Mouse (Mus musculus) cerebellum, postnatal 25 days (tissue): Measurements from ENCODE around the gene Ebf4.
"Not testable (repeated sequence)": the region's sequence is repeated elsewhere in the genome, so short reads cannot be mapped to it uniquely, and the experiment has no call there.

Experiments
- DNase-seq, 2 experiments: peaks; one replicate each; pipeline ENCODE4 v3.0.0; 2021; ENCODE audit warnings: mixed read lengths in 2 of 2

Gene Ebf4

GRCm38 (mm10) chr2:130295331-130296133 is 563 bp downstream of the Ebf4 start:
- peak; percentile 54 to 64 for DNase-seq

DNA sequence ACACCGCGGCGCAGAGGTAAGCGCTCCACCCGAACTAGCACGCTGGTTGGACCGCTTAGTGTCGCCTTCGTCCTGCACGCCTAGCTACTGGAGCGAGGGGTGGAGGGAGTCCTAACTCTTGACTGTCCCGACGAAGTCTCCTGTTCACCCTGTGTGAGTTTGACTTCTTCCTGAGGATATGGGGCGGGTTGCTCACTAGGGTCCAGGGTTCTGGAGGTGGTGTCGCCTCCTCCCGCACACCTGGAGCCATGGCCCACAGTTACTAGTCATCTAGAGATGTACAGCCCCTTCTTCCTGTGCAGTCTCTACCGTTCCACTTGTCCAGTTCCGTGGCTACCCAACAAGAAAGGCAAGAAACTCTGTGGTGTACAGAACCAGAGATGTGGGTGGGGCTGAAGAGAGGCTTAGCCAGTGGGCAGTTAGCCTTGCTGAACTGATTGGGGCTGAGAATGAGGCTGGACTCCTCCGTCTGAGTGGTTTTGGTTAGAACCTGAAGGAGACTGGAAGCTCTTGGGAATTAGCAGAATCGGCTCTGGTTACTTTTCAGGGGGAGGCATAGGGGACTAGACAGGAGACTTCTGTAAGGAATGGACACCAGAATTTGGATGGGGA is 1.3 kb downstream of the Ebf4 start:
- DNase-seq, result no peak

DNA sequence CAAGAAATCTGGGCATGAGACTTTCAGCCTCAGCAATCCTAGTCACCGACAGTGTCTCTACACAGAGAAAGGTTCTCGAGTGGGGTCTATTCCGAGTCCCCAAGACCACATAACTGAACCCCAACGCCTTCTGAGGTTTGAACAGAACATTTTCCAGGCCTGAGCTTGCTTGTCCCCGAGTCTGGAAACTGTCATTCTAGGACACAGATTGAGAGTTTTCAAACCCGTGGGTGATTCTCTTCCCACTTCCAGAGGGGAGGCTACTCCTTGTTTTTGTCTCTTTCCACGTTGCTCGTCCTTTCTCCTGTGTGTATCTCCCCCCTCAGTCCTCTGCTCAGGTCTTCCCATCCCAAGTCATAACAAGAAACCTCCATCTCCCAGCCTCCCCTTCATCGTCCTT is 2.6 kb downstream of the Ebf4 start:
- no peak for DNase-seq

- no peak for DNase-seq
These were observed 8.0 kb downstream of the Ebf4 start for GRCm38 (mm10) chr2:130303014-130303413.

DNA sequence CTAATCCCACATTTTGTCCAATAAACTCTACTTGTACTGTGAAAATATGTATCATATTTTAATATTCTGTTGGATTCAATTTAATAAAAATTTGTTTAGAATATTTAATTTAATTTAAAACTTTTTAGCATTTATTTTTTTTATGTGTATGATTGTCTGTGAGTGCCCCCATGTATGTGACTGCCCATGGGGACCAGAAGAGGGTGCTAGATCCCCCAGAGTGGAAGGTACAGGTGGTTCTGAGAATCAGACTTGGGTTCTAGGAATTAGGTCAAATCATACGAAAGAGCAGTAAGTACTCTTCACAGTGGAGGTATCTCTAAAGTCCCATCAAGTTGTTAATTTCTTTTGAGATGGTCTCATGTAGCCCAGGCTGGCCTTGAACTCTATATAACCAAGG is 32.1 kb downstream of the Ebf4 start:
- DNase-seq, result no peak

- no peak for DNase-seq
These were observed 34.5 kb downstream of the Ebf4 start for GRCm38 (mm10) chr2:130329502-130329901.

- DNase-seq, result no peak
These were observed 40.1 kb downstream of the Ebf4 start for GRCm38 (mm10) chr2:130335112-130335511.

DNA sequence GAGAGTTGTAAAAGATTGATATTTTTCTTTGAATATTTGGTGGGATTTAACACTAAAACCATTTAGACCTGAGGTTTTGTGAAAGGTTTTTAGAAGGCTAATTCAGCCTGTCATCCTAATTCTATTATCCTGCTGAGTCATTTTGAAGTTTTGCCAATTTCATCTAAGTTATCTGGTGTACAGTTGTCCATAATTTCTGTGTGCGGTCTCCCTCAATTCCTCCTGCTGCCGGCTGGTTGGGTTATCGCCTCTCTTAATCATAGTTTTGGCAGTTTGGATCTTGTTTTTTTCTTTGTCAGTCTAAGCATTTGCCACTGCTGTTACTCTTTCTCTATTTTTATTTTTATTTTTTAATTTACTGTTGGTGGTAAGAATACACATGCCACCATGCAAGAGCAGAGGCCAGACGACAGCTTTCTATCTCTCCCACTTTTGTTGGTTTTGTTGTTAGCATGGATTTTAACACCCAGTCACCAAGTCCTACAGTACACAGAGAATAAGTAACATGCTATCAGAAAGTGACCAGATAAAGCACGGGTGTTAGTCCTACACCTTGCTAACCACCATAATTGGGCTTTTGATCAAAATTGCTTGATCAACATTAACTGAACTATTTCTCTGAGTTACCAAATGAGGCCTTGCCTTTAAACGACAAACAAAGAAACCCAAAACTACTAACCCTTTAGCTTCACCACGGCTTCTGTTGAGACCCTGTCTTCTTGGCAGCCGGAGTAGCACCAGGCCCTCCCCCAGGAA is 45.7 kb downstream of the Ebf4 start:
- no peak for DNase-seq

- no peak for DNase-seq
These were observed 46.2 kb downstream of the Ebf4 start for GRCm38 (mm10) chr2:130341220-130341580.

- no peak for DNase-seq
These were observed 55.4 kb downstream of the Ebf4 start for GRCm38 (mm10) chr2:130350376-130350775.

GRCm38 (mm10) chr2:130351758-130352339 is 56.9 kb downstream of the Ebf4 start:
- no peak for DNase-seq

DNA sequence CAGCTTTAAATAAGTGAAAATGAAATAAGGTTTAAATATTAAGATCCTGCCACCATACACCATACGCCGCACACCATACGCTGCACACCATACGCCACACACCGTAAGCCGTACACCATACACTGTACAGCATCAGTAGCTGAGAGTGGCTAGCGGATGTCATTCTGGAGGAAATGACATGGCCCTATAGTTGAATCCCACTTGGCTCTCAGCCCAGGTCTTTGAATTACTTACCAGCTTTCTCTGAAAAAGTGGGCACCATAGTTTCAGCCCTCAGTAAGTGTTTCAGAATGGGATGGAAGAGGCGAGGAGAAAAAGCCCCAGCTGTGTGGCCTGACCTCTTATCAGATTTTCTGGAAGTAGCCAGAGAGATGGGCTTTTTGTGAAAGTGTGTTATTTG is 58.4 kb downstream of the Ebf4 start:
- DNase-seq, result no peak

- no peak for DNase-seq
These were observed 58.9 kb downstream of the Ebf4 start for GRCm38 (mm10) chr2:130353889-130354288.

DNA sequence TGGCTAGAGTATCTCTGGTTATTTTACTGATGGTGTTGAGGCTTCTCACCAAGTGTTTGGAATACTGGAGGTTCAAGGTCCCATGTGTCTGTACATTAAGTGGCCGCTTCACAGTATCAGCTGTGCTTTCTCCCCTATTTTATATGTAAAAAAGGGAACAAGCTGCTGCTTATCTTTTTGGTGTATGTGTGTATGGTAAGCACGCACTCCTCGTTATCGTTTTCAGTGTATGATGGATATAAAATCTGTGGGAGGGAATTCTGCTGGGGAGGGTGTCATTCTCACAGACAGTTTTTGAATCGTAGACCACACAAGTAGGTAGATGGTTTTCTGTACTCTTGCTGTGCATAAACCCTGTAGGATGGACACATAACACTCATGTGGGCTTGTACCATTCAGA is 62.6 kb downstream of the Ebf4 start:
- DNase-seq, result no peak

DNA sequence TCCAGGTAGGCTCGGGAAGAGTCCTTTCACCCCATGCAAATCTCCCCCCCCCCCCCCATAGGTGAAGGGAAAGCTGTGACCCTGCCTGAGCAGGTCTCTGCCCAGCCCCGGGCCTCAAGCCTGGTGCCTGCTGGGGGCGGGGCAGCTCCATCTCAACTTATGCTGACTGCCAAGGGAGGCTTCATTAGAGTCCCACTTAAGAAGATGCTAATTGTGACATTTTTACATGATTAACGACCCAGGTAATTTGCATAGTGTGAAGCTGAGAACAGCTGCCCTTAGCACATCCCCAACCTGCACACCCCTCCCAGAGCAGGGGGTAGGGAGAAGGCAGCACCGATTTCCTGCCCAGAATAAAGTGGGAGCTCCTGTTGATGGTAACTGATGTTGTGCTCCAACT is 63.9 kb downstream of the Ebf4 start:
- no peak for DNase-seq

DNA sequence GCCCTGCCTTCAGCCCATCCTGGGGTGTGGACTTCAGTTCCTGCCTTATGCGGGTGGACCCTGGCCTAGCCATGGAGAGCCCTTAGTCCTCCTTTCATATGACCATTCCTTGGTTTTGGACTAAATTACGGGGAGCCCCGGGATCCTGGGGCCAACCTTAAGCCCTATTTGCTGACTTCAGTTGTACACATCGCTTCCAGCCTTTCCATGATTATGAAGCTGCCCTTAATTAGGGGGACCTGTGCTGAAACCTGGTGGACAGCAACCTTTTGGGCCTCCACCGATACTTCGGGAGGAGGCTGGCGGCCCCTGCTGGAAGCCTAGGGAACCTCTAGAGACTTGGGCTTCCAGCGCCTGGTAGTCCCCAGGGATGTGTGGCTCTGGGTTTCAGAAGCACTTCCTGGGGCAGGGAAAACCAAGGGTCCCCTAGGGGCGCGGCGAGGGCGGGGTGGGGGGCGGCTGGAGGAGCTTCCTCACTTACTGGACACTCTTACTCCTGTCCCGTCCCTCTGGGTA is 67.6 kb downstream of the Ebf4 start:
- peak; percentile 27 to 53 for DNase-seq

- no peak for DNase-seq
These were observed 70.5 kb downstream of the Ebf4 start for GRCm38 (mm10) chr2:130365211-130366094.

GRCm38 (mm10) chr2:130367386-130367785 is 72.4 kb downstream of the Ebf4 start:
- DNase-seq, result no peak

DNA sequence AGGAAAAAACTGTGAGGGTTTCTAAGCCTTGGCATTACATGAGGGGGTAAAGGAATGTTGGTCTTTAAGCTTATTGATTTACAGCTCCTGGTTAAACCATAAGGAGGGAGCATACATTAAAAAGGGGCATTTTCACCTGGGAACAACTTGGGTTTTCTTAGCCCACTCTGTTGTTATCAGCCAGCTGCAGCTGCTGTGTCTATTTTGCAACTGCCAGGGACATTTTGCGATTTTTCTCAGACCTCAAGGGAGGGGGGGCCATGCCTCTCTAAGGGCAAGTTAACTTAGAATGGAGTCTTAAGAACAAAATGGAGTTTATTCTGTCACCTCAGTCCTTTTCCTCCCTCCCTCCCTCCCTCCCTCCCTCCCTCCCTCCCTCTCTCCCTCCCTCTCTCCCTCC is 78.1 kb downstream of the Ebf4 start:
- not testable (repeated sequence) for DNase-seq

DNA sequence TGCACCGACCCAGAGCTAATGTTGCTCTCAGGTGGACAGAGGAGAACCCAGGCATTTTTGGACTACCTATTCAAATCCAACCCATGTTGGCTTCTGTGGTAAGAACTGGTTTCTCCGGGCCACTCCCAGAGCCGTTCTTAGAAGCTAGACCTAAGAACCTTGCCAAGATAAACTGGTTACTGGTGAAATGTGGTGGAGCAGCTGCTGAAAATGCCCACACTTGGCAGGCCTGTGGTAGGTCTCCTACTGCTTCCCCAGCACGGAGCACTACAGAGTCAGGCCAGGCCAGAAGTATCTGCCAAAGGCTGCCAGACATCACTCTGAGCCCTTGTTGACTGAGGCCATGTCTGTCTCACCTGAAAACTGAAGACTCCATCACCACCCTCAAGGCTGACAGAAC is 80.0 kb downstream of the Ebf4 start:
- peak; percentile 15 to 18 for DNase-seq

- DNase-seq, result no peak
These were observed 88.2 kb downstream of the Ebf4 start for GRCm38 (mm10) chr2:130383205-130383604.

- DNase-seq, result no peak
These were observed 88.9 kb downstream of the Ebf4 start for GRCm38 (mm10) chr2:130383895-130384294.
